ENCODE assay signal across 22 mouse cellular contexts in genomic region chr5:135175086-135175485, GRCm38 (mm10).
"Had no signal": no experiment of that assay in that cellular context is flagged by ENCODE, and none has a peak within 500 bp of the region (broad histone marks: within the 10 kb centered on the region; RNA-seq: fewer than 3 reads in every experiment).

No protein-coding gene starts in this region.

- H3K9ac ChIP-seq: liver, embryonic 12.5 days; liver, embryonic 15.5 days; lung, embryonic 15.5 days; midbrain, embryonic 13.5 days; neural tube, embryonic 12.5 days; neural tube, embryonic 15.5 days had no signal

- H3K4me1 ChIP-seq: limb, embryonic 13.5 days had no signal

- H3K4me2 ChIP-seq: limb, embryonic 13.5 days; liver, embryonic 12.5 days; liver, embryonic 15.5 days; lung, embryonic 15.5 days; midbrain, embryonic 13.5 days; neural tube, embryonic 12.5 days; neural tube, embryonic 15.5 days had no signal

- ATAC-seq: liver, embryonic 12.5 days; midbrain, embryonic 13.5 days had no signal

- DNase-seq: kidney, adult 18-20 months; kidney, adult 9 months; kidney, postnatal 25 days; liver; lung, adult 18-20 months; lung, postnatal 10 days; lung, postnatal 36 days; right cerebral cortex, adult 18-20 months; right cerebral cortex, postnatal 4 days; thymus, adult 2 months; thymus, postnatal 14 days had no signal

- H3K27ac ChIP-seq: limb, embryonic 10.5 days; limb, embryonic 13.5 days; liver, embryonic 12.5 days; liver, embryonic 15.5 days; lung, embryonic 15.5 days; midbrain, embryonic 10.5 days; midbrain, embryonic 13.5 days; neural tube, embryonic 12.5 days; neural tube, embryonic 15.5 days; stomach, postnatal 0 days had no signal

- H3K27me3 ChIP-seq: limb, embryonic 13.5 days; liver, embryonic 12.5 days; liver, embryonic 15.5 days; lung, embryonic 15.5 days; megakaryocyte, embryonic 14.5 days; midbrain, embryonic 13.5 days; neural tube, embryonic 12.5 days; neural tube, embryonic 15.5 days had no signal

- H3K9me3 ChIP-seq: limb, embryonic 10.5 days; limb, embryonic 13.5 days; liver, embryonic 12.5 days; liver, embryonic 15.5 days; lung, embryonic 15.5 days; megakaryocyte, embryonic 14.5 days; midbrain, embryonic 10.5 days; midbrain, embryonic 13.5 days; neural tube, embryonic 12.5 days; neural tube, embryonic 15.5 days had no signal

- H3K4me3 ChIP-seq: limb, embryonic 10.5 days; limb, embryonic 13.5 days; liver, embryonic 12.5 days; liver, embryonic 15.5 days; lung, embryonic 15.5 days; megakaryocyte, embryonic 14.5 days; midbrain, embryonic 10.5 days; midbrain, embryonic 13.5 days; neural tube, embryonic 12.5 days; neural tube, embryonic 15.5 days had no signal
